ENCODE assay signal across 17 mouse cellular contexts in the genomic region with DNA sequence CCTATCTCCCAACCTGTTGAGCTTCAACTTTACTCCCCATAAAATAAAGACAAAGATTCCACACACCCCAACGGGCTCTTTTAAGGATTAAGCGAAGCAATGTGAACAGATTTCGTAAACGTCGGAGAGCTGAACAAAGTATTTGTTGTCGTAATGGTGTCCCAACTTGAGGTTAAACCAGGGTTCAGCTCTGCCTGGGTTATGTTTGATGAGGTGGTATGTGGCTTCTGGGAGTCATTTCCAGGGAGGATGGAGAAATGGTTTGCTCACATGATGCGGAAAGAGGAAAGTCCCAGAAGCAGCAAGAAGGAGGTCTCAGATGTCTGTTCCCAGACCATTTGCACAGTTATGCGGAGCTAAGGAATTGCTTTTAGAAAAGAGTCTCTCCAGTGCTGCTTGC.
"Had no signal": no experiment of that assay in that cellular context is flagged by ENCODE, and none has a peak within 500 bp of the region (broad histone marks: within the 10 kb centered on the region; RNA-seq: fewer than 3 reads in every experiment).

No protein-coding gene starts in this region.

- H3K36me3 ChIP-seq: liver, embryonic 13.5 days; liver, embryonic 15.5 days; lung, embryonic 15.5 days; midbrain, embryonic 13.5 days; midbrain, embryonic 15.5 days; neural tube, embryonic 13.5 days; stomach, embryonic 15.5 days had no signal

- ATAC-seq: liver, postnatal 0 days; midbrain, embryonic 13.5 days; midbrain, embryonic 15.5 days had no signal

- H3K4me2 ChIP-seq: liver, embryonic 13.5 days; liver, embryonic 15.5 days; lung, embryonic 15.5 days; midbrain, embryonic 11.5 days; midbrain, embryonic 13.5 days; midbrain, embryonic 15.5 days; neural tube, embryonic 13.5 days; stomach, embryonic 15.5 days had no signal

- H3K27ac ChIP-seq: liver, embryonic 13.5 days; liver, embryonic 15.5 days; macrophage; midbrain, embryonic 13.5 days; midbrain, embryonic 15.5 days; neural tube, embryonic 13.5 days; stomach, embryonic 15.5 days; stomach, postnatal 0 days had no signal

- H3K27me3 ChIP-seq: liver, embryonic 13.5 days; liver, embryonic 15.5 days; lung, embryonic 15.5 days; midbrain, embryonic 13.5 days; midbrain, embryonic 15.5 days; neural tube, embryonic 13.5 days; stomach, embryonic 15.5 days had no signal

- H3K9me3 ChIP-seq: liver, embryonic 13.5 days; liver, embryonic 15.5 days; lung, embryonic 15.5 days; megakaryocyte, embryonic 14.5 days; midbrain, embryonic 13.5 days; midbrain, embryonic 15.5 days; neural tube, embryonic 13.5 days; stomach, embryonic 15.5 days had no signal

- H3K4me3 ChIP-seq: liver, embryonic 13.5 days; liver, embryonic 15.5 days; lung, embryonic 15.5 days; megakaryocyte, embryonic 14.5 days; midbrain, embryonic 13.5 days; midbrain, embryonic 15.5 days; neural tube, embryonic 13.5 days; stomach, embryonic 15.5 days had no signal

- DNase-seq: liver, embryonic 13.5 days; liver, postnatal 0 days; lung, postnatal 10 days; right cerebral cortex, postnatal 14 days; thymus, adult 2 months; thymus, postnatal 25 days; thymus, postnatal 4 days had no signal

- H3K4me1 ChIP-seq: liver, embryonic 15.5 days; megakaryocyte, embryonic 14.5 days had no signal

- H3K9ac ChIP-seq: liver, embryonic 13.5 days; liver, embryonic 15.5 days; liver, postnatal 0 days; lung, embryonic 15.5 days; midbrain, embryonic 13.5 days; midbrain, embryonic 15.5 days; neural tube, embryonic 13.5 days; stomach, embryonic 15.5 days had no signal
